Mouse (Mus musculus) C2C12 (cell line): ENCODE data around the gene B020004J07Rik. TPM values are rescaled to one million over a fixed set of nuclear protein-coding genes. Genes with fewer than 3 reads are reported as not detected.

Source experiments
- H3K27me3 ChIP-seq: one replicate; pipeline ENCODE4 v1.6.1; 2011; ENCODE audit not compliant: control insufficient read depth, insufficient read depth, insufficient read length
- H3K36me3 ChIP-seq: one replicate; pipeline ENCODE4 v1.6.1; 2011; ENCODE audit not compliant: control insufficient read depth, insufficient read depth
- H3K4me3 ChIP-seq: one replicate; pipeline ENCODE4 v1.5.1; 2011; ENCODE audit warnings: mild to moderate bottlenecking, control low read depth; ENCODE audit not compliant: poor library complexity, insufficient read depth, severe bottlenecking
- H3K79me2 ChIP-seq: one replicate; pipeline ENCODE4 v1.6.1; 2011; ENCODE audit not compliant: control insufficient read depth, insufficient read depth
- H3K79me3 ChIP-seq: one replicate; pipeline ENCODE4 v1.6.1; 2011; ENCODE audit warnings: low read depth, control low read depth
- H3ac ChIP-seq: one replicate; pipeline ENCODE3; 2011; ENCODE audit warnings: low read depth; ENCODE audit not compliant: control insufficient read depth, insufficient read length
- CEBPB ChIP-seq: IDR thresholded peaks from one replicate; pipeline ENCODE4 v1.6.1; 2011; ENCODE audit warnings: low read depth, mild to moderate bottlenecking, control low read depth, moderate library complexity
- CTCF ChIP-seq: IDR thresholded peaks from one replicate; pipeline ENCODE4 v1.5.1; 2011; ENCODE audit not compliant: control insufficient read depth, insufficient read depth, insufficient read length
- FOSL1 ChIP-seq: IDR thresholded peaks from one replicate; pipeline ENCODE4 v1.8.0; 2011; ENCODE audit warnings: mild to moderate bottlenecking, low read length; ENCODE audit not compliant: poor library complexity, insufficient read depth, severe bottlenecking
- MAX ChIP-seq: IDR thresholded peaks from one replicate; pipeline ENCODE4 v1.6.1; 2011; ENCODE audit warnings: mild to moderate bottlenecking, control low read depth
- MYOD1 ChIP-seq: IDR thresholded peaks from one replicate; pipeline ENCODE4 v1.6.1; 2011; ENCODE audit warnings: low read depth; ENCODE audit not compliant: control insufficient read depth, insufficient read length
- MYOG ChIP-seq: IDR thresholded peaks from one replicate; pipeline ENCODE4 v1.6.1; 2011; ENCODE audit not compliant: control insufficient read depth, insufficient read length; ENCODE audit errors: extremely low read depth
- USF1 ChIP-seq: IDR thresholded peaks from one replicate; pipeline ENCODE4 v1.6.1; 2011; ENCODE audit warnings: low read depth, mild to moderate bottlenecking, control low read depth, moderate library complexity
- polyA plus RNA-seq: library from polyadenylated mRNA; unstranded; fragments of >200 nt; fragmentation: generic; extraction: Trizol; gene quantifications from one replicate; pipeline ENCODE4 v1.2.1, GENCODE M21; 2012; ENCODE audit warnings: missing spikeins

B020004J07Rik gene
- polyA plus RNA-seq, 1 experiment: not detected

- no peak overlapping the region for H3K4me3 ChIP-seq
- no peak for TF ChIP-seq FOSL1
- no peak for TF ChIP-seq MYOG
- TF ChIP-seq MAX: no peak
- no peak for TF ChIP-seq USF1
- TF ChIP-seq MYOD1: no peak
- TF ChIP-seq CTCF: no peak
- no peak for TF ChIP-seq CEBPB
- H3ac ChIP-seq: no peak overlapping the region
- H3K27me3 ChIP-seq: no peaks in the 10 kb centered on the region
- H3K36me3 ChIP-seq: no peaks in the 10 kb centered on the region
- no peaks in the 10 kb centered on the region for H3K79me3 ChIP-seq
- H3K79me2 ChIP-seq: no peaks in the 10 kb centered on the region
These were observed 7.1 kb upstream of the B020004J07Rik start for GRCm38 (mm10) chr4:101850908-101851307.

Other genes with a start within 250 kb of the B020004J07Rik start
- gene Leprot, start 196.3 kb downstream of the B020004J07Rik start, polyA plus RNA-seq: 41.2 TPM
- 0.15 TPM for gene Lepr, start 126.6 kb downstream of the B020004J07Rik start, polyA plus RNA-seq
- 0.04 TPM for gene C130073F10Rik, start 49.8 kb upstream of the B020004J07Rik start, polyA plus RNA-seq
- gene Gm12800, start 65.1 kb upstream of the B020004J07Rik start, polyA plus RNA-seq: 0.02 TPM
- gene Gm12794, start 96.4 kb upstream of the B020004J07Rik start, polyA plus RNA-seq: 0.20 TPM
- not detected for gene Gm12790, start 137.0 kb upstream of the B020004J07Rik start, polyA plus RNA-seq
- gene Gm12789, start 142.6 kb upstream of the B020004J07Rik start, polyA plus RNA-seq: not detected
- gene Pde4b, start 243.5 kb upstream of the B020004J07Rik start, polyA plus RNA-seq: 2.7 TPM